Mouse (Mus musculus) B cell, adult 67 days (primary cell): ENCODE measurements around the gene Ddrgk1. TPM values are rescaled to one million over a fixed set of nuclear protein-coding genes. Genes with fewer than 3 reads are reported as not detected.

Experiments
- total RNA-seq, 2 experiments: library from RNA; stranded (reverse); gene quantifications; 4 replicates each; pipeline ENCODE4 v1.2.4; 2023

Gene Ddrgk1
- total RNA-seq = 100 to 1,000 TPM; 143 to 150 TPM

DNA sequence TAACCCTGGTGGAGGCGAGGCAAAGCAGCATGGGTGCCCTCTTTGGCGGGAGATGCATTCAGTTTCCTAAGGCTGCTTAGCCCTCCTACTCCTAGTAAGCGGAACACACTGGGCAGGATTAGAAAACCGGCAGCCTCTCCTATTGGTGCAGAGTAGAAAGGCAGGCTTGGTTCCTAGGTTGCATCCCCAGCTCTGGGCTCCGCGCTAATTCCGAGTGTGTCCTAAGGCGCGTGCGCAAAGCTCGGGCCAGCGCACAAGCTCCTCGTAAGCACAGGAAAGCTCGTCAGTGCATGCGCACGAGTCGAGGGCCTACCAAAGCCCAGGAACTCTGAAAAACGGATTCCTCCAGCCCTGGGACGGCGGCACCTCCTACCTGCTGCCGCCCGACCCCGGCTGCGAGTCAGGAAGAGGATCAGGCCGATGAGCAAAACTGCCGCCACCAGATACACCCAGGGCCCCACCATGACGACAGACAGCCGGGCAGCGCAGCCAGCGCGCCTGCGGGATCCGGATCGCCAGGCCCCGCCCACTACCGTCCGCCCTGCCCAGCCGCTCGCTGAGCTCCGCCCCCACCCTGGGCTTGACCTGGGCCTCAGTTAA is at the start of gene Ddrgk1:
Gene Ddrgk1 (minus strand): TSS at position 558 of the 600 bp plus-strand sequence.

DNA sequence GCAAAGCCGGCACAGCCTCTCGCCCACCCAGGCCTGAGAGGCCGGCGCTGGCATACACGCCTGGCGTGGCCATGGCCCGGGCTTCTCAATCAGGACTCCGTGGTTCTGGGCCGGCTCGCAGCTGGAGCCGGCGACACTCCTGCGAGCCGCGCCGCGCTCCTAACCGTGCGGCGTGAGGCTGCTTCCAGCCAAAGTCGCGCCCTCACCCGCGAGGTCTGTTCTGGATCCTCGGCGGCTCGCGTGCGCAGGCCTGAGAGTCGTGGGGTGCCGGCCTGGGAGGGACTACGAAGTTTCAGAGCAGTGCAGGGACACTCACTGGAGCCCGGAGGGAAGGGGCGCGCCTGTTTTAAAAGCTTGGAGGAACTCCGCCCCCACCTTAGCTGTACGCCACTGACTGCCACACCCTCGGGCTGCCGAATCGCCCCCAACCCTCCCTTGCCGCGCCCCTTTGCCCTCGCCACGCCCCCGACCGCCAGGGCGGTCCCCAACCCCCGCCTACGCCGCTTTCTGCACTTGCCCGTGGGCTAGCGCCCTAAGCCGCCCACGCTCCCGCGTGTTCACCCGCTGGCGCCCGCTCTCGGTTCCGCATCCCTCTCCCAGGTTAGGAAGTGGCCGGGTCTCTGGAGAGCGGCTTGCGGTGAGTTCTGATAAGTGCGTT is 32.8 kb upstream of the Ddrgk1 start, which contains the start of gene Slc4a11:
Gene Slc4a11 (minus strand): TSS at position 367 of the 658 bp plus-strand sequence.

GRCm38 (mm10) chr2:130667559-130667958 is 3.1 kb upstream of the Ddrgk1 start, which contains the start of gene Itpa:
Itpa (plus strand) TSS chr2:130667610.

GRCm38 (mm10) chr2:130642684-130643369 is 21.6 kb downstream of the Ddrgk1 start, which contains the start of gene Lzts3:
Lzts3 (minus strand) TSS chr2:130642803.

GRCm38 (mm10) chr2:130629839-130630203 is 34.6 kb downstream of the Ddrgk1 start, which contains the start of the genes Fastkd5 and Ubox5:
Fastkd5 (minus strand) TSS chr2:130630027.
Ubox5 (minus strand) TSS chr2:130630038.

Other genes starting within 250 kb of the Ddrgk1 start
- 100 to 1,000 TPM; 156 to 175 TPM for gene Vps16, start 240.3 kb downstream of the Ddrgk1 start, total RNA-seq
- gene Pced1a, start 240.0 kb downstream of the Ddrgk1 start, total RNA-seq = 10 to 100 TPM; 22.2 to 26.2 TPM
- gene Ptpra, start 214.4 kb downstream of the Ddrgk1 start, total RNA-seq = 100 to 1,000 TPM; 104 to 116 TPM
- 10 to 100 TPM; 51.4 to 51.5 TPM for gene Mrps26, start 100.9 kb downstream of the Ddrgk1 start, total RNA-seq
- gene Oxt, start 88.5 kb downstream of the Ddrgk1 start, total RNA-seq = not detected
- gene Avp, start 82.1 kb downstream of the Ddrgk1 start, total RNA-seq = not detected
- gene Fastkd5, start 34.6 kb downstream of the Ddrgk1 start, total RNA-seq = 10 to 100 TPM; 11.4 to 13.1 TPM
- gene Ubox5, start 34.6 kb downstream of the Ddrgk1 start, total RNA-seq = 1 to 10 TPM; 5.8 to 9.7 TPM
- gene Lzts3, start 21.9 kb downstream of the Ddrgk1 start, total RNA-seq = 1 to 10 TPM; 5.4 to 5.9 TPM
- gene Itpa, start 3.0 kb upstream of the Ddrgk1 start, total RNA-seq = 10 to 100 TPM; 17.8 to 22.2 TPM
- 1 to 10 TPM; 5.8 to 7.1 TPM for gene Slc4a11, start 32.9 kb upstream of the Ddrgk1 start, total RNA-seq
- 10 to 100 TPM; 15.5 to 27.8 TPM for gene 4930402H24Rik, start 241.7 kb upstream of the Ddrgk1 start, total RNA-seq
- gene Atrn, start 241.8 kb upstream of the Ddrgk1 start, total RNA-seq = 10 to 100 TPM; 20.9 to 23.1 TPM